Mouse (Mus musculus): ENCODE measurements at regions not wholly inside any gene's neighbourhood (a gene's known extent, or its start where the extent isn't known, plus 50 kb on each side); places are given as distances from the start of the nearest gene placed in this dataset.

DNA sequence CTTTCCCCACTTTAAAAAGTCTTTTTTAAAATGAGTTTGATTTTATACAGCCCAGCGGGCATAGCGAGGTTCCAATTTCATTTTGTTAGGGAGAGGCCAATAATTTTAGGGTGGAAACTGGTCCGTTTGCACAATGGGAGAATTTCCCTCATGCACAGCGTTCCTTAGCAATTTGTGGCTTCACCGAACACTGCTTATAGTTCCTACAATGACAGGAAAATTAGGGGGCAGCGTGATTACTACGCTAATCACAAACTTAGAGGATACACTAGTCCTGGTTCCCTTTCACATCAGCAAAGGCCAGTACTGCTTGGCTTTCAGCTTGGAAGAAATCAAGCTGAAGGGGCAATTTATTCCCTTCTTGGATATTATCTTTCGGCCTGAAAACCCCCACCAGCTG, 745.1 kb upstream of the Gm19410 start:
- no peak overlapping the region for H3K4me3 ChIP-seq (replicated peaks; ENCODE audit: low read depth, low read length)
- DNase-seq (ENCODE audit: low spot score), result no peak
- H3K36me3 ChIP-seq (ENCODE audit: insufficient read depth, low read length), result no peaks in the 10 kb centered on the region
- no peaks in the 10 kb centered on the region for H3K27me3 ChIP-seq (ENCODE audit: insufficient read depth, low read length)
- H3K4me1 ChIP-seq (replicated peaks; ENCODE audit: insufficient read depth, low read length), result no peaks in the 10 kb centered on the region
- WGBS, result 76% methylated on average over 8 of the region's 8 CpGs
- H3K9ac ChIP-seq (ENCODE audit: low read depth, low read length), result no peak overlapping the region
- ATAC-seq (replicated peaks; ENCODE audit: low FRiP score, low read depth), result no peak
- no peak for TF ChIP-seq CTCF (IDR thresholded peaks at IDR 0.05; ENCODE audit: low read depth)
- H3K27ac ChIP-seq, result no peak overlapping the region
- no peaks in the 10 kb centered on the region for H3K9me3 ChIP-seq (replicated peaks; ENCODE audit: low read length)
- H3K4me2 ChIP-seq (ENCODE audit: low read length), result no peak overlapping the region

DNA sequence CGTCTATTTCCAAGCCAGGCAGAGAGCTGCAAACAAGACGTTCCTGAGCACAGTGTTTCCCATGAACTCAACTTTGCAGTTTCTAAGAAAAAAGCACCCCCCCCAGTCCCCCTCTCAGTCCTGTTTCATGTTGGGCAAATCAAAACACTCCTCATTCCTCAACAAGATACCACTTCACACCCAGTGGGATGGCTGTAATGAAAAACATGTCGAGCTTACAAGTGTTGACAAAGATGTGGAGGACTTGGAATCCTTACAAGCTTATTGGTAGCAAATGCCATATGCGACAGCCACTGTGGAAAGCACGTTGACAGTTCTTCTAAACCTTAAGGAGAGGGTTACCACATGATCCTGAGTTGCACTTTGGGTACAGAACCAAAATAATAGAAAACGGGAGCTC, 742.9 kb upstream of the Gm19410 start:
- no peak overlapping the region for H3K9ac ChIP-seq (ENCODE audit: low read depth, low read length)
- H3K4me3 ChIP-seq (replicated peaks; ENCODE audit: low read depth, low read length), result no peak overlapping the region
- no peak for TF ChIP-seq CTCF (IDR thresholded peaks at IDR 0.05; ENCODE audit: low read depth)
- H3K27ac ChIP-seq, result no peak overlapping the region
- no peaks in the 10 kb centered on the region for H3K27me3 ChIP-seq (ENCODE audit: insufficient read depth, low read length)
- H3K4me2 ChIP-seq (ENCODE audit: low read length), result no peak overlapping the region
- DNase-seq (ENCODE audit: low spot score) (no peak), ATAC-seq (replicated peaks; ENCODE audit: low FRiP score, low read depth) (no peak)
- 72% methylated on average over 6 of the region's 6 CpGs for WGBS
- no peaks in the 10 kb centered on the region for H3K36me3 ChIP-seq (ENCODE audit: insufficient read depth, low read length)
- H3K9me3 ChIP-seq (replicated peaks; ENCODE audit: low read length), result no peaks in the 10 kb centered on the region
- no peaks in the 10 kb centered on the region for H3K4me1 ChIP-seq (replicated peaks; ENCODE audit: insufficient read depth, low read length)

DNA sequence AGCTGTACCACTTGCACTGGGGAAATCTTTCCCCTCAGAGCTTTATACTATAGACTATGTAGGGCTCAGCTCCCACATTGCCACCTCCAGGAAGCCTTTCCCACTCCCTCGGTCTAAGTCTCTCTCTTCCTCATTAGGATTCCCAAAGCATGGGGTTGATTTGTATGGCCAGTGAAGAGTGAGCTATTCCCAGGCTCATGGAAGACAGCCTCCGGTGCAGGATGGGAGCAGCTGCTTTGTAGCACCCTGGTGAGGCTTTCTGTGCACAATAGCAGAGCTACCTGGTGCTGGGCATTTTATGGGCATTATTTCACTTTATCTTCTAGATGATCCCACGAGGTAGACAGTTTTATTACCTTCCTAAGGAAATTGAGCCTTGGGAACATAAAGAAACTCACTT, 717.8 kb upstream of the Gm19410 start:
- Histone ChIP-seq H3K4me3 (replicated peaks; ENCODE audit: low read depth, low read length) (no peak overlapping the region), H3K9me3 (replicated peaks; ENCODE audit: low read length) (no peaks in the 10 kb centered on the region), H3K27me3 (ENCODE audit: insufficient read depth, low read length) (no peaks in the 10 kb centered on the region), H3K9ac (ENCODE audit: low read depth, low read length) (no peak overlapping the region), H3K27ac (no peak overlapping the region), H3K36me3 (ENCODE audit: insufficient read depth, low read length) (no peaks in the 10 kb centered on the region), H3K4me1 (replicated peaks; ENCODE audit: insufficient read depth, low read length) (no peaks in the 10 kb centered on the region), H3K4me2 (ENCODE audit: low read length) (no peak overlapping the region)
- no peak for TF ChIP-seq CTCF (IDR thresholded peaks at IDR 0.05; ENCODE audit: low read depth)
- DNase-seq (ENCODE audit: low spot score) (no peak), ATAC-seq (replicated peaks; ENCODE audit: low FRiP score, low read depth) (no peak)
- WGBS, result 21% methylated on average over 3 of the region's 3 CpGs

DNA sequence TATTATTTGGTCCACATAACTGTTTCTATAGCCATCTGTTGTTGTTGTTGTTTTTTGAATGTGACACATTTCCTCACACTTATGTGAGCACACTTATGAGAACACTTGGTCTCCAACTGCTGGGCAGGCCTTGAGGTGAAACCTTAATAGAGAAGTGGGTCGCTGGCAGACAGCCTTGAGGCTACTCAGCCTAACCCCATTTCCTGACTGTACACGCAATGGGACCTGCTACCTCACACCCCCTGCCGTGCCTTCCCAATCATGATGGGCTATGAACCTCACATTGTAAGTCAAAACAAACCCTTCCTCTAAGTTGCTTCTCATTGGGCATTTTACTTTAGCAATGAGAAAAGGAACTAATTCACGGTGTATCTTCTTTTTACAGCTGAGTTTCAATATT, 712.1 kb upstream of the Gm19410 start:
- no peak for TF ChIP-seq CTCF (IDR thresholded peaks at IDR 0.05; ENCODE audit: low read depth)
- no peak for ATAC-seq (replicated peaks; ENCODE audit: low FRiP score, low read depth)
- Histone ChIP-seq H3K27me3 (ENCODE audit: insufficient read depth, low read length) (no peaks in the 10 kb centered on the region), H3K9me3 (replicated peaks; ENCODE audit: low read length) (no peaks in the 10 kb centered on the region), H3K36me3 (ENCODE audit: insufficient read depth, low read length) (no peaks in the 10 kb centered on the region), H3K9ac (ENCODE audit: low read depth, low read length) (no peak overlapping the region), H3K4me3 (replicated peaks; ENCODE audit: low read depth, low read length) (no peak overlapping the region), H3K27ac (no peak overlapping the region), H3K4me1 (replicated peaks; ENCODE audit: insufficient read depth, low read length) (no peaks in the 10 kb centered on the region), H3K4me2 (ENCODE audit: low read length) (no peak overlapping the region)
- WGBS, result 85% methylated on average over 4 of the region's 4 CpGs
- no peak for DNase-seq (ENCODE audit: low spot score)

DNA sequence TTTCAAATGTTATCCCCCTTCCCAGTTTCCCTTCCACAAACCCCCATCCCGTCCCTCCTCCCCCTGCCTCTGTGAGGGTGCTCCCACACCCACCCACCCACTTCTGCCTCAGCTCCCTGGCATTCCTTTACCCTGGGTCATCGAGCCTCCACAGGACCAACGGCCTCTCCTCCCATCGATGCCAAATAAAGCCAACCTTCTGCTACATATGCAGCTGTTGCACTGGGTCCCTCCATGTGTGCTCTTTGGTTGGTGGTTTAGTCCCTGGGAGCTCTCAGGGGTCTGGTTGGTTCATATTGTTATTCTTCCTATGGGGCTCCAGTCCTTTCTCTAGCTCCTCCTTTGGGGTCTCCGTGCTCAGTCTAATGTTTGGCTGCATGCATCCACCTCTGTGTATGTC, 704.5 kb upstream of the Gm19410 start:
- Histone ChIP-seq H3K27me3 (ENCODE audit: insufficient read depth, low read length) (no peaks in the 10 kb centered on the region), H3K9ac (ENCODE audit: low read depth, low read length) (no peak overlapping the region), H3K27ac (no peak overlapping the region), H3K36me3 (ENCODE audit: insufficient read depth, low read length) (no peaks in the 10 kb centered on the region), H3K4me2 (ENCODE audit: low read length) (no peak overlapping the region), H3K4me1 (replicated peaks; ENCODE audit: insufficient read depth, low read length) (no peaks in the 10 kb centered on the region), H3K4me3 (replicated peaks; ENCODE audit: low read depth, low read length) (no peak overlapping the region), H3K9me3 (replicated peaks; ENCODE audit: low read length) (no peaks in the 10 kb centered on the region)
- ATAC-seq (replicated peaks; ENCODE audit: low FRiP score, low read depth) (no peak), DNase-seq (ENCODE audit: low spot score) (no peak)
- 81% methylated on average over 5 of the region's 5 CpGs for WGBS
- no peak for TF ChIP-seq CTCF (IDR thresholded peaks at IDR 0.05; ENCODE audit: low read depth)

DNA sequence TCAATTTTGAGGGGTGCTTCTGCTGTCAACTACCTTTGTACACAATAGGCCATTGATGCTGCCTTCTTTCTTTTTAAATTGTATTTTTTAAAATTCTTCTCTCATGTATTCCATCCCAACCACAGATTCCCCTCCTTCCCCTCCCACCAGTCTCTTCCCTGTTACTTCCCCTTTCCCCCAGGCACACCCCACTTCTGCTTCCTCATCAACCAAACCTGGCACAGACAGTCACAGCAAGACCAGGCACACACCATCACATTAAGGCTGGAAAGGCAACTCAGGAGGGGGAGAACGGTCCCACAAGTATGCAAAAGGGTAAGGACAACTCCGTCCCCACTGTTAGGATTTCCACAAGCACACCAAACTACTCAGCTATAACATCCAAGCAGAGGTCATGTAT, 697.4 kb upstream of the Gm19410 start:
- WGBS, result 88% methylated on average over 2 of the region's 2 CpGs
- Histone ChIP-seq H3K4me3 (replicated peaks; ENCODE audit: low read depth, low read length) (no peak overlapping the region), H3K4me2 (ENCODE audit: low read length) (no peak overlapping the region), H3K36me3 (ENCODE audit: insufficient read depth, low read length) (no peaks in the 10 kb centered on the region), H3K9ac (ENCODE audit: low read depth, low read length) (no peak overlapping the region), H3K4me1 (replicated peaks; ENCODE audit: insufficient read depth, low read length) (no peaks in the 10 kb centered on the region), H3K9me3 (replicated peaks; ENCODE audit: low read length) (no peaks in the 10 kb centered on the region), H3K27ac (no peak overlapping the region), H3K27me3 (ENCODE audit: insufficient read depth, low read length) (no peaks in the 10 kb centered on the region)
- TF ChIP-seq CTCF (IDR thresholded peaks at IDR 0.05; ENCODE audit: low read depth), result no peak
- DNase-seq (ENCODE audit: low spot score) (no peak), ATAC-seq (replicated peaks; ENCODE audit: low FRiP score, low read depth) (no peak)

DNA sequence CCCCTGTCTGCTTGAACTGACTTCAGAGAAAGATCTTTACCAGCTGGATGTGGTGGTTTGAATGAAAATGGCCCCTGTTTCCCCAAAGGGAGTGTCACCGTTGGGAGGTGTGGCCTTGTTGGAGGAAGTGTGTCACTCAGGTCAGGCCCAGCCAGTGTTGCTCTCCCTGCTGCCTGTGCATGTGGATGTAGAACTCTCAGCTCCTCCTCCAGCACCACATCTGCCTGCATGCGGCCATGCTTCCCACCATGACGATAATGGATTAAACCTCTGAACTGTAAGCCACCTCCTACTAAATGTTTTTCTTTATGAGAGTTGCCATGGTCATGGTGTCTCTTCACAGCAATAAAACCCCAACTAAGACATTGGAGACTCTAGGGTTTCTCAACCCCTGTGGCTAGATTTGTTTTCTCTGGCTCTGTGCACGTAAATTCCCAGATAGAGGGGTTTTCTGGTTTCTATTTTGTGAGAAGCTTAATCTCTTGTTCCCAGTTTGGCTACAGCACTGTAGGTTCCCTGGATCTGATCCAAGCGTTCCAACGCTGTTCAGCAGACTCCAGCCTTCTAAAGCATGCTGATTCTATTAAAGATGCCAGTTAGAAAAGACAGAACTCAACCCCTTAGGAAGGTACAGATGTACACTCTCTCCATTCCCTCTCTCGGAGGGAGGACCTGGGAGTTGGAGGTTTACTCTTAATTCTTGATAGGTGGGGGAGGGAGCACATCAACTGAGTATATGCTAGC, 695.2 kb upstream of the Gm19410 start:
- H3K36me3 ChIP-seq (ENCODE audit: insufficient read depth, low read length), result no peaks in the 10 kb centered on the region
- no peak overlapping the region for H3K27ac ChIP-seq
- no peaks in the 10 kb centered on the region for H3K9me3 ChIP-seq (replicated peaks; ENCODE audit: low read length)
- H3K27me3 ChIP-seq (ENCODE audit: insufficient read depth, low read length), result no peaks in the 10 kb centered on the region
- no peak overlapping the region for H3K4me3 ChIP-seq (replicated peaks; ENCODE audit: low read depth, low read length)
- TF ChIP-seq CTCF (IDR thresholded peaks at IDR 0.05; ENCODE audit: low read depth), result no peak
- 63% methylated on average over 7 of the region's 7 CpGs for WGBS
- no peak overlapping the region for H3K4me2 ChIP-seq (ENCODE audit: low read length)
- H3K9ac ChIP-seq (ENCODE audit: low read depth, low read length), result no peak overlapping the region
- DNase-seq (ENCODE audit: low spot score) (peak; percentile 9), ATAC-seq (replicated peaks; ENCODE audit: low FRiP score, low read depth) (no peak)
- H3K4me1 ChIP-seq (replicated peaks; ENCODE audit: insufficient read depth, low read length), result no peaks in the 10 kb centered on the region
